Mouse (Mus musculus) frontal cortex, adult (tissue): ENCODE results near the gene Runx2.
A peak's percentile ranks its signal among the peaks of the same experiment; 100 is the strongest.

ENCODE experiments used
- ATAC-seq: cut with Nextera tagmentation; 2 replicates; pipeline ENCODE4 v1.9.2; 2017; ENCODE audit warnings: mild to moderate bottlenecking, moderate library complexity, mixed read lengths; ENCODE audit not compliant: low TSS enrichment

Gene Runx2

GRCm38 (mm10) chr17:44663208-44663607 is 151.4 kb downstream of the Runx2 start:
- ATAC-seq: no peak

GRCm38 (mm10) chr17:44662080-44662706 is 152.4 kb downstream of the Runx2 start:
- ATAC-seq: no peak

- no peak for ATAC-seq
Measured at GRCm38 (mm10) chr17:44660121-44660806, 154.3 kb downstream of the Runx2 start.

- no peak for ATAC-seq
Measured at GRCm38 (mm10) chr17:44654503-44654902, 160.1 kb downstream of the Runx2 start.

GRCm38 (mm10) chr17:44653081-44653480 is 161.5 kb downstream of the Runx2 start:
- ATAC-seq: no peak

GRCm38 (mm10) chr17:44652054-44652453 is 162.5 kb downstream of the Runx2 start:
- no peak for ATAC-seq

- 0 out of 2 replicates have a peak, but pooled peaks have one; percentile 21 for ATAC-seq
Measured at GRCm38 (mm10) chr17:44651613-44652012, 163.0 kb downstream of the Runx2 start.

- ATAC-seq: no peak
Measured at GRCm38 (mm10) chr17:44650431-44650830, 164.2 kb downstream of the Runx2 start.

- no peak for ATAC-seq
Measured at GRCm38 (mm10) chr17:44649056-44649455, 165.5 kb downstream of the Runx2 start.

- ATAC-seq: 0 out of 2 replicates have a peak, but pooled peaks have one; percentile 22
Measured at GRCm38 (mm10) chr17:44647916-44648315, 166.7 kb downstream of the Runx2 start.

- no peak for ATAC-seq
Measured at GRCm38 (mm10) chr17:44645146-44645545, 169.5 kb downstream of the Runx2 start.

GRCm38 (mm10) chr17:44643260-44643659 is 171.3 kb downstream of the Runx2 start:
- no peak for ATAC-seq

- ATAC-seq: no peak
Measured at GRCm38 (mm10) chr17:44642126-44642525, 172.5 kb downstream of the Runx2 start.

GRCm38 (mm10) chr17:44640910-44641309 is 173.7 kb downstream of the Runx2 start:
- ATAC-seq: no peak

GRCm38 (mm10) chr17:44639446-44639845 is 175.2 kb downstream of the Runx2 start:
- no peak for ATAC-seq

GRCm38 (mm10) chr17:44637181-44637880 is 177.3 kb downstream of the Runx2 start:
- peak; percentile 85 for ATAC-seq

- ATAC-seq: no peak
Measured at GRCm38 (mm10) chr17:44634486-44634885, 180.1 kb downstream of the Runx2 start.

- ATAC-seq: no peak
Measured at GRCm38 (mm10) chr17:44633607-44634415, 180.8 kb downstream of the Runx2 start.

- 0 out of 2 replicates have a peak, but pooled peaks have one; percentile 18 for ATAC-seq
Measured at GRCm38 (mm10) chr17:44632941-44633340, 181.7 kb downstream of the Runx2 start.

GRCm38 (mm10) chr17:44632292-44632691 is 182.3 kb downstream of the Runx2 start:
- 0 out of 2 replicates have a peak, but pooled peaks have one; percentile 14 for ATAC-seq

- ATAC-seq: 0 out of 2 replicates have a peak, but pooled peaks have one; percentile 46
Measured at GRCm38 (mm10) chr17:44631577-44631976, 183.0 kb downstream of the Runx2 start.

- no peak for ATAC-seq
Measured at GRCm38 (mm10) chr17:44627317-44627716, 187.3 kb downstream of the Runx2 start.
